Mouse (Mus musculus): Measurements from ENCODE around the gene Lcn2.
"Not testable (repeated sequence)": the region's sequence is repeated elsewhere in the genome, so short reads cannot be mapped to it uniquely, and the experiment has no call there.

The Lcn2 gene

DNA sequence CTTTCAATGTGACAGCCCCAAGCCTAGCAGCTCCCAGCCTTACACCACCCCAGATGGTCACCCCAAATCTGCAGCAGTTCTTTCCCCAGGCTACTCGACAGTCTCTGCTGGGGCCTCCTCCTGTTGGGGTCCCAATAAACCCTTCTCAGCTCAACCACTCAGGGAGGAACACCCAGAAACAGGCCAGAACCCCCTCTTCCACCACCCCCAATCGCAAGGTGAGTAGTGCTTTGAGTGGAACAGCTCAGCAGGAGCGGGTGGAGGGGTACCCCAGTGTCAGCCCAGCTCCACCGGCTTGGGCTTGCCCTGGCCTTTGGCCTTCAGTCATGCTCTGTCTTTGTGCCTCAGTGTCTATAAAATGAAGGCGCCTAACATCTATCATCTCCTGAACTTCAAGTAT lies 20.7 kb downstream of the Lcn2 start:
- DNase-seq (ENCODE audit: low spot score in 2 of 2), result no peak

DNA sequence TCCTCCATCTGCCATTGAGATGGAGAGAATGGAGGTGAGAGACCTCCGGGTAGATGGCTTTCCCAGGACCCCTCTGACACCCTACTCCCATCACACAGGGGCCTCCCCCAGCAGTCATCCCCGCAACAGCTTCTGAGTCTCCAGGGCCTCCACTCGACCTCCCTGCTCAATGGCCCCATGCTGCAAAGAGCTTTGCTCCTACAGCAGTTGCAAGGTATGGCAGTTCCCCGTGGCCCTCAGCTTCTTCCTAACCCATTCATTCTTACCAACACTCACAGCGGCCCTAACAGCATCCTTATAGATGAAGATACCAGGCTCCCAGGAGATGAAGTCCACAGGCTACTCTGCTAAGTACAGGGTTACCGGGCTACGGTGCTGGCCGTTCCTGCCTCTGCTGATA lies 23.9 kb downstream of the Lcn2 start:
- DNase-seq (ENCODE audit: low spot score in 2 of 2), result no peak

DNA sequence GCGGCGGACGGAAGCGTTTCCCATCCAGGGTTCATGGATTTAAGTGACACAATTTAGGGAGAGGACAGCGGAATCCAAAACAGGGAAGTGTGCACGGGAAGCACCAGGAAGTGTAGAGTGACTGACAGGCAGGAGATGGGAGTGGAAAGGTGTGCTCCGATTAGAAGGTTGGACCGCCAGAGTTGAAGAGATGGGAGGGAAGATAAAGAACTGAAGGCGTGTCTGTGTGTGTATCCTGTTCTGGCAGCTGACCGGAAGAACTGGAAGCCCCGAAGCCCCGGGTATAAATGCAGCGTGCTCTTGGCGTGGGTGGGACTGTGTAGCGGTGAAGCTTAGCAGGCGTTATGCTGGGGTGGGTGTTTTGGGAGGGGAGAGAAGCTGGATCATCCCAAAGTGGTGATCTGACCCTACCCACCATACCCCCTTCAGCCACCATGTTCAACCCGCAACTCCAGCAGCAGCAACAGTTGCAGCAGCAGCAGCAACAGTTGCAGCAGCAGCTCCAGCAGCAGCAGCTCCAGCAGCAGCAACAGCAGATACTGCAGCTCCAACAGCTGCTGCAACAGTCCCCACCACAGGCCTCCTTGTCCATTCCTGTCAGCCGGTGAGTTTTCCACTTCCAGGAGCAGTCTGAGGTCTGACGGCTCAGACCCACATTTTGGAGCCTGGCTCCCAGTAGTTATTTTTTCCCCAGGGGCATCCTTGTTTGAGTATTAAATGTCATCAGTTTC lies 24.5 kb downstream of the Lcn2 start:
- no peak for DNase-seq (ENCODE audit: low spot score in 2 of 2)

- peak; percentile 82 to 95 for DNase-seq (ENCODE audit: low spot score in 2 of 2)
These were observed 25.2 kb downstream of the Lcn2 start for GRCm38 (mm10) chr2:32362817-32363340.

- not testable (repeated sequence) for DNase-seq (ENCODE audit: low spot score in 2 of 2)
These were observed 25.8 kb downstream of the Lcn2 start for GRCm38 (mm10) chr2:32362274-32362673.

DNA sequence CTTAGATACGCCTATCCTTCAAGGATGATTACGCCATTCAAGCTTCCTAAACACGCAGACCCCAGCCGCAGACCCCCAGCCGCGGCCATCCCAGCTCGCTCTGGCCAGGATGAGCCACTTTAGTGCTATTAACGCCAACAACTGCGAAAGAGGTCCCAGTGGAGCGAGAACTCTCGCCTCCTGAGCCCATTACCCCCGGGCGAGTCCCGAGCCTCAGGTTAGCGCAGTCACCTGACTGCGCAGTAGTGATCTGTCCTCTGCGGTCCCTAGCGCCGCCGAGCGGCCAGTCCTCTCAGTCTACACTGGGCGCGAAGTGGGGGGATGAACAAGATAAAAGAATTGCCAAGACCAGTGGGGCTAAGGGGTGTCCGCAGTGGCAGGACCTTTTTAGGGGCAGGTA lies 26.6 kb downstream of the Lcn2 start:
- peak in 1 of 2 experiments; percentile 49 for DNase-seq (ENCODE audit: low spot score in 2 of 2)

GRCm38 (mm10) chr2:32360741-32361140 lies 27.3 kb downstream of the Lcn2 start:
- no peak for DNase-seq (ENCODE audit: low spot score in 2 of 2)

DNA sequence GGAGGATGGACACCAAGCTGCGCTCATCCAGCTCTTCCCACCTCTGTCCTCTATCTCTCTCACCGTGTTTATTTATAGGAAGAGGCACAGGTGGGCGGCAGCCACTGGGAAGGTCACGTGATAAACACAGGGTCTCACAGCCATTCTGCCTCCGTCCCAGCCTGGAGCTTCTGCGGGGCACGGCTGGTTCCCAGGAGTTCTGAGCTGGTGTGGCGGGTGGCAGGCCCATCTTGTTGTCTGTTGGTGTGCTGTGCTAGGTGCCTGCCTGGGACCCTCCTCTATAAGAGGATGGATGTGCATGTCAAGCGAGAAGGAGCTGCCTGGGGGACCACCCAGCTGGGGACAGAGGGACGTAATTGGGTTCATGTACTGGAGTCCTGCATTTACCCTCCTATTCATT lies 29.7 kb downstream of the Lcn2 start:
- no peak for DNase-seq (ENCODE audit: low spot score in 2 of 2)

DNA sequence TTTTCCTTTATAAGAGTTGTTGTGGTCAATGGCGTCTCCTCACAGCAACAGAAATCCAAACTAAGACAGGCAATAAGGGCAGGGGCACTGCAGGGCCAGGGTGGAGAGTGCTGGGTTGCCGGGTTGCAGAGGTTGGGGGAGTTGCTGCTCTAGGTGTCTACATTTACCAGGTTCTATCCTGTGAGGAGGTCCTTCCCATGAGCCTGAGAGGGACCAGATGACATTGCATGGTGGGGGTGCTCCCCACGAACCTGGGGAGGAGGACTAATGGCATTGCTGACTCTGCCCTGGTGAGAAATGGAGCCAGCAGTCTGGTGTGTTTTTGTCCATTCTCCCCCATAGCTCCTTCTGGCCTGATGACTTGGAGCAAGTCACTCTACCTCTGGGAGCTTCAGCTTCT lies 30.3 kb downstream of the Lcn2 start:
- DNase-seq (ENCODE audit: low spot score in 2 of 2), result no peak

- DNase-seq (ENCODE audit: low spot score in 2 of 2), result no peak
These were observed 31.8 kb downstream of the Lcn2 start for GRCm38 (mm10) chr2:32356216-32356615.

DNA sequence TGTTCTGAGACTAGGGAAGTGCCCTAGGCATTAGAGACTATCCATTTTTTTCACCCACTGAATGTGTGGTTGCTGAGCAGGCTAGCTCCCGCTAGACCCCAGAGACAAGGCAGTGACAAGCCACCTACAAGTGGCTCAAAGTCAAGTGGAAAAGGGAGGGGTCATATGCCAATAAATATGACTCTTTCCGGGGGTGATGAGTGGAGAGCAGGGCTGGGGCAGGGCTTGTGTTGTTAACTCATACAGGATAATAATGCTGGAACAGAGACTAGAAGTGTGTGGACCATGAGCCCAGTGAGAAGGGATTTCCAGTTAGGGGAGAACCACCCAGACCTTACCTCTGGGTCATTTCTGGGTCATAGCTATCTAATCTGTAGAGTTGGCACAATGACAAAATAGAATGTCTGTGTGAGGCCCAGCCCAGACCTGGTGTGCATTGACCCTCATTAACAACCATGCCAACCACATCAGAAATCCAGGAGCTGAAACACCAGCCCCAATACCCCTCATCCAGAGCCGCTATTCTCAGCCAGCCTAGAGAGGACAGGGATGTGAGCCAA lies 33.6 kb downstream of the Lcn2 start:
- DNase-seq (ENCODE audit: low spot score in 2 of 2), result no peak

DNA sequence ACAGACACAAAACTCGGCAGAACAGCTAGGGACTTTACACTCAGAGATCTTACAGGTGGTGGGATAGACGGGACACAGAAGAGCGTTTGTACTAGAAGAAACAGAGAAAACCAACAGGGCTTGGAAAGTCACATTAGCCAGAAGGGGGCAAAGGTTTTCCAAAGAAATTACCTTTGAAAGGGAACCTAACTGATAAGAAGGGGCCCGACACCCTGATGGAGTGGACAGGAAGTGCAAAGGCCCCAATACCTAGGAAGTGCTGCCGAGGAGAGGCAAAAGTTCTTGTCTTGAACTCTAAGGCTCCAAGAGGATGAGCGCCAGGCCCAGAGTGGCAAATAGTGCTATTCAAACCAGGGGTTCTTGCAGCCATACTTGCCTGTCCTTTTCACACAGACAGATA lies 34.2 kb downstream of the Lcn2 start:
- DNase-seq (ENCODE audit: low spot score in 2 of 2), result no peak

DNA sequence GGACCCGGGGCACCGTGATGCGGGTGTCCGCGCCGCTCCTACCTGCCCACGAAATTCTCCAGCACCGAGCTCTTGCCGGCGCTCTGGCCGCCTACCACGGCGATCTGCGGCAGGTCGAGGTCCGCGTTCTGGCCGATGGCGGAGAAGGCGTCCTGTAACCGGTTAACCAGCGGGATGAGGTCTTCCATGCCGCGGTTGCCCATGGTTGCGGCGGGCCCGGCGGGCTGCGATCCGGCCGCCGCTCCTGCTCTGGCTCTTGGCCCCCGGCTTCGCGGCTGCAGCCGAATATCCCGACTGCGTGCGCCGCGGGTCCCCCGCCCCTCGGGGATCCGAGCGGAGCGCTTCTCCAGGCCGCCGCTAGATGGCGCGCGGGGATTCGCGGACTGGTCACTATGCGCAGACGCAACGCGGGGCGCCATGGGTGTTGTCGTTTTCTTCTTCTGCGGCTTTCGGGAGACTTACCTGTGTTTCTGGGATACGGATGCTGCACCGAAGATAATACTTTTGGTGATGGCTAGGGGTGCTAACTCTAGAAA lies 35.0 kb downstream of the Lcn2 start, which contains the start of gene Dnm1:
Gene Dnm1 (minus strand): TSS at position 332 of the 536 bp plus-strand sequence.
- DNase-seq (ENCODE audit: low spot score in 2 of 2), result peak; percentile 96 to 98

GRCm38 (mm10) chr2:32352151-32353006 lies 35.7 kb downstream of the Lcn2 start, which contains the start of gene Ciz1:
Gene Ciz1 (plus strand): TSS chr2:32352327.
- peak in 1 of 2 experiments; percentile 47 for DNase-seq (ENCODE audit: low spot score in 2 of 2)

GRCm38 (mm10) chr2:32351471-32351961 lies 36.5 kb downstream of the Lcn2 start:
- no peak for DNase-seq (ENCODE audit: low spot score in 2 of 2)

- DNase-seq (ENCODE audit: low spot score in 2 of 2), result no peak
These were observed 37.5 kb downstream of the Lcn2 start for GRCm38 (mm10) chr2:32350471-32351051.

DNA sequence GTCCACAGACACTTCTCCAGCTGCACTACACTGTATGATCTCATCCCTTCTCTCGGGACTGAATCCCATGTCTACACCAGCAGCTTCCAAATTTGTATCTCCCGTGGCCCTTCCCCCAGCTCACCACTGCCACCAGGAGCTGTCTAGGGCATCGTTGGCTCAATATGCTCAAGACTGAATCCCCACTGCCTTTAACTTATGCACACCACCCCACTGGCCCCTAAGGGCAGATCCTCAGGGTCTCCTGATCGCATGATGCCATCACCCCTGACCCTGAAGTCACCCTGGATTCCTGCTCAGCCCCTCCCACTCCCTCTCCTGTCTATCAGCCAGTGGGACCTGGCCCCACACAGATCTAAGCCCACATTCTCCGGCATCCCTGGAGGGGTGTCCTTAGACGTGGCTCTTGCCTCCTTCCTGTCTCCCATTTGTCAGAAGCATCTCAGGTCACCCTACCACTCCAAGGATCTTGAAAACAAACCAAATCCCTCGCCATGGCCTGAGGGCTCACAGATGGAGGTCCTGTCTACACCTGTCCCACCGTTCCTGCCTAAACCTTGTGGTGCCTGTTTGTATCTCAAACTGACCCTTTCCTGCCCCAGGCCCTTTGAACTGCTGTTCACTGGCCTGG lies 38.3 kb downstream of the Lcn2 start:
- no peak for DNase-seq (ENCODE audit: low spot score in 2 of 2)

DNA sequence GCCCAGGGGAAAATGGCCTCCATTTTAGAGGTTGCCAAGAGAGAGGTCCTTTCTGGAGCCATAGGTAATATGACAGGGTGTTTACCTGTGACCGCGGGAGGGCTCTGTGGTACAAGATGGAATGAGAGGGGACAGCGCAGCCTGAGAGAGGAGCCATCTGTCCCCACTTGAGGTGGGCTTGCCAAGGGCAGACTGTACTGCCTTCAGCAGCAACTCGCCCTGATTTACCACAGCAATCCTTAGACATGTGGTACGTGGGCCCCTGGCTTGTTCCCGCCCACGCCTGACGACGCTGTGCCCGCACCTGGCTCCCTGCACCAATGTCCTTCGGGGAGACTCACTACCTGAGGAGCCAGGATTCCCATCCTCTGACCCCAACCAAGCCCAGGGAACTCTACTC lies 39.7 kb downstream of the Lcn2 start:
- DNase-seq (ENCODE audit: low spot score in 2 of 2), result no peak

GRCm38 (mm10) chr2:32347019-32347418 lies 41.0 kb downstream of the Lcn2 start:
- DNase-seq (ENCODE audit: low spot score in 2 of 2), result no peak

DNA sequence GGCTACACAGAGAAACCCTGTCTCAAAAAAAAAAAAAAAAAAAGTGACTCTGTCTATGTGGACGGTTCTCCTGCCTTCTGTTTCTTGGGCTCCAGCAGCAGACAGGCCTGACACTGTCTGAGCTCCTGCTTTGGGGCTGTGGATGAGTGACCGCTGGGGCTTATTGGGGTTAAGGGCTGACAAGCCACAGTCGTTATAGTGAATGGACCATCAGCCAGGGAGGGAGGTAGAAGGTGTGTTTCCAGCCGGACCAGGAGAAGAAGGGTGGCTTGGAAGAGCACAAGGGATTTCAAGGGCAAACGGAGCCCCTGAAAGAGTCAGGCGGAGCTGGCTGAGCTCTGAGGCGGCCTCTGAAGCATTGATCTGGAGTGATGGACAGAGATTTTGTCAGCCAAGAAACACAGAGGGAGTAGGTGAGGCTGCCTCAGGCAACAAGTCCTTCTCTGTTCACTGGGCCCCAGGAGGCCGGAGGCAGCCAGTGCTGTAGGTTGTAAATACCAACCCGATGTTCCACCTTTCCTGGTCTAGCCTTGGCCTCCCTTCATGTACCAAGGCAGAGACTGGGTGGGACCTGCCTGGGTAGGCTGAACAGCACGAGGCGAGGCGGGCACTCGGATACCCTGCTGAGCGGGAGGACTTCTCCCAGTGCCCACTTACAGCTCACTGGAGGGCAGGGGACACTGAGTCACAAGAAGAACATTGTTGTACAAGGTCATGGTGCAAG lies 43.3 kb downstream of the Lcn2 start:
- DNase-seq (ENCODE audit: low spot score in 2 of 2), result no peak

Measured in cerebellum, postnatal 4 days (tissue).